Mouse (Mus musculus): Measurements from ENCODE around the gene Gdap2. TPM values are rescaled to one million over a fixed set of nuclear protein-coding genes. Genes with fewer than 3 reads are reported as not detected.

Gdap2 gene
- total RNA-seq, 2 experiments from 2014 or later, result 35.5 to 36.3 TPM

DNA sequence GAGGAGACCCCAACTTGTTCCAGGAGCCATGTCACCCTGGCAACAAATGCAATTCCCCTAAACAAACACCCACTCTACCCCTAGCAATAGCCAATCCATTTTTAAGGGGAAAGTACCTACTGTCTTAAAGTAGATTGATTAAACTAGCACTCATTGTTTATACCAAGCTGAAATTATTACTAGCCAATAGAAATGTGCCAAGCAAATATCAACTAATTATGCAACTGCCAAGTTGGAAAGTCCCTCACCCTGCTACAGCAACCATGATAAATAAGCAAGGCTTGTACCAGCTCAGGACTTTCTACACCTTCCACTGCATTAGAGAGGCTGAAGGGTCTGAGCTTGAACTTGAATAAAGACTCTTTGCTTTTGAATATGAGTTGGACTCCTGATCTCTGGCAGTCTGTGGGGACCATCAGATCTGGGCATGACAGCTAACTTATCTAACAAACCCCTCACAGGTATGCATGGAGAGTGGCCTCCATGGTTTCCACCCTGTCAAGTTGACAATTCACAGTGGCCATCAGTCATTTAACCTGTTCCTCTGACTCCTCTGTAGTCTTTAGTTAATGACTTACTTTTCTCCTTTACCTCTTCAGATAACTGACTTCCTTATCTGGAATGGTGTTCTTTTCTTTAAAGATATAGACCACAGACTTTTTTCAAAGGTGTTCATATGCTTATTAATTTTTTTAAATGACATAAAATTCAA is 74.7 kb downstream of the Gdap2 start:
- intact Hi-C loops (cut with DNase I), result loop anchor here (10.0 kb wide), 1 partner anchor 98 kb away; no protein-coding TSS in a partner anchor

DNA sequence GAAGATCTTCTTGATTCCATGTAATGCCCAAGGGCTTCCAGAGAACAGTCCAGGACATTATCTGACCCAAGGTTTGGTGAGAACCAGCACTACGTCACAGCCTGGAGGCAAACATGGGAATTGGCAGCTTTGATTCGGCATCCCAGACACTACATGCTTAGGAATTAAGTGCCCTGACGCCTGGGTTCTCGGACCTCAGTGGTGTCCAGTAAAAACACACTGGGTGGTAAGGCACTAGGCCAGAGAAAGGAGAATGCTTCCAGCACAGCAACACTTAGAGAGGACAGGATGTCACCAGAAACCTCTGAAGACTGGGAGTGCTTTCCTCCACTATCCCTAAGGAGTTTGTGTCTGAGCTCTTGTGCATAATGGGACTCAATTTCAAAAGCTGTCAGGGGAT is 80.0 kb downstream of the Gdap2 start:
- intact Hi-C loops (cut with DNase I), result no loop called here
- DNase-seq (ENCODE audit: low spot score in 2 of 2), result no peak

More for the DNA sequence above, 74.7 kb downstream of the Gdap2 start:
- no peak for DNase-seq (ENCODE audit: low spot score in 2 of 2)

DNA sequence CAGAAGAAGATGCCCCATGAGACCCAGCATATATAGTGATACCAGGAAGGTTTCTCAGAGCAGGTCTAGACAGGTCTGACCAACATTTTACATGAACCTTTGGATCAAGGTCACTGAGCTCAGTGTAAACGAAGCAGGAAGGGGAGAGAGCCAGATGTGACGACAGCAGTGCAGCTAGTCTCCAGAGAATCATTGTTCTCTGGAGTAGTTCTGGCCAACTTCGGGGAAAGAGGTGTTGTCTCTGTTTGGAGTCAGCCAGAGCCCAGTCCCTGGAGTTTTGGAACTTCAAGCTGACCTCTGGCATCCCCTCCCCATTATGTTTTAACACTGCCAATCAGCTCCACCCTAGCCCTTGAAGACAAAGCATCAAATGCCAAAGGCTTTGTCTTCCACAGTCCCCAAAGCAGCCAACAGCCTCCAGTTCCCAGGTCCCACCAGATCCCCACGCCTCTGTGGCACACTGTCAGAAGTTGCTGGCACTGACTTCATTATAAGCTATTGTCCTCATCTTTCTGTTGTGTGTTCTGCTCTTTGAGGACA is 84.2 kb downstream of the Gdap2 start:
- intact Hi-C loops (cut with DNase I), result no loop called here
- DNase-seq (ENCODE audit: low spot score in 2 of 2), result no peak

Other genes starting within 250 kb of the Gdap2 start
- 10 to 100 TPM; 17.9 to 26.0 TPM for gene Wdr3, start within 50 bp of the Gdap2 start, total RNA-seq (2021)